Mouse (Mus musculus): ENCODE measurements at regions not wholly inside any gene's neighbourhood (a gene's known extent, or its start where the extent isn't known, plus 50 kb on each side); places are given as distances from the start of the nearest gene placed in this dataset.

DNA sequence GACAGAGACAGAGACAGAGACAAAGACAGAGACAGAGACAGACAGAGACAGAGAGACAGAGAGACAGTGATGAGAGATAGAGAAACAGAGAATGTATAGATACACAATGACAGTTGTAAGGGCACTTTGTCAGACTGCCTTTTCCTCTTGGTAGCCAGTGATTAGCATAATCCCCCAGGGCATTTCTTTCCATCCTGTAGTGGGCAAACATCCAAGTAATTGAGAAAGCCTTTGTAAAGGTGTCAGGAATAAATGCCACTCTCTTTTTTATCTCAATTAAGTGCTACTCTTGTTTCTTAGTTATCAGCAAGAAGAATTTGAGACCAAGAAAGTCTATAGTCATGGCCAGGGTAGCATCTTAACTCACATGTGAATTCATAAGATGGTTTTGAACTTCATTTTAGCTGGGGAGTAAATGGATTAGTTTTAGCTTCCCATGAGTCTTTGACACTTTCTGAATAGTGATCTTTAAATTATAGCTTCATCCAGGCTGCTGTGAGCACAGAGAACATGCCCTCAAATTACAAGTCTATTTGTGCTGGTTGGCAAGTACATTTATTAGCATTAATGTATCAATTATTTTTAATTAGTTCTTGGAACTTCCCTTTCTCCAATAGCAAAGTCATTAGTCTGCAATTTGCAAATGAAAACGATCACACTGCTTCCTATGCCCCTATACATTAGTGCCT is 1215.9 kb downstream of the Gm9008 start:
- no peak for DNase-seq

DNA sequence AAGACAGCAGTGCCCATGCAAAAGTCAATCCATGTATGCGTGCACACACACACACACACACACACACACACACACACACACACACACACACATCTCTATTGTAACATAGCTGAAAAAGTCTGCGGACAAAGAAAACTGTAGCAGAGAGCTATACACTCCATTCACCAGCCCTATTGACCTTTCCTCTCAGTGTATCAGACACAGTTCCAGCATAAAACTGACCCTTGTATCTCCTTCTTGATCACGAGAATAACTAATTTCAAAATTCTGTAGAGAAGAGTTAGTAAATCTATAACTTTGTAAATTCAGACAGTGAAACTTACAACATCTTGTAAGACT is 1243.5 kb downstream of the Gm9008 start:
- no peak for DNase-seq

DNA sequence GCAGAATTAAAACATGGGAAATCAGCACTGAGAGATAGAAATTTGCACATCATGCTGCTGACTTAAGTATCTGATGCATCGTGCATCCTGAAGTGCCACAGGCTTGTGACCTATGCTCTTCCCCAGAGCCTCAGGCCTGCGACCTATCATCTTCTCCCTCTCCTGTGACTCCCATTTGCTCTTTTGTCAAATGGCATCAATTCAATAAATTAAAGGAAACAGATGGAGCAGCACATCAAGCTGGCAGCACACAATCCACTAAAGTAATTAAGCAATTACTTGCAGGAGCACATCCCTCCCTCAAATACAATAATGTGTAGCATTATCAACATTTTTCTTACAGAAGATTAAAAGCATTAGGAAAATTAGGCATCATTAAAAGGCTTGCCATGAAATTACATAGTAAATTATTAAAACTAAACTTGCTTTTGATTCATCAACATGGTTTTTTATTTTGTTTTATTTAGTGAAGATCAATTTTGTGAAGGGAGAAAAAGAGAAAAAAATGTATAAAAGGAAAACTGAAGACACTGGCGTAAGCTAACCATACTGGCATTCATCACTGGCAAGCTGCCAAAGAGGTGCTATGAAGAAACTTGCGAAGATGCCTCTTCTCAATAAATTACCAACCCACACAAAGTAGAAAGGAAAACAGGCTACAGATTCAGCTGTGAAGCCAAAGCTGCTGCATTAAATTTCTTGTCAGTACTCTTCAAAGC is 1244.1 kb downstream of the Gm9008 start:
- DNase-seq, result peak; percentile 2 to 3

DNA sequence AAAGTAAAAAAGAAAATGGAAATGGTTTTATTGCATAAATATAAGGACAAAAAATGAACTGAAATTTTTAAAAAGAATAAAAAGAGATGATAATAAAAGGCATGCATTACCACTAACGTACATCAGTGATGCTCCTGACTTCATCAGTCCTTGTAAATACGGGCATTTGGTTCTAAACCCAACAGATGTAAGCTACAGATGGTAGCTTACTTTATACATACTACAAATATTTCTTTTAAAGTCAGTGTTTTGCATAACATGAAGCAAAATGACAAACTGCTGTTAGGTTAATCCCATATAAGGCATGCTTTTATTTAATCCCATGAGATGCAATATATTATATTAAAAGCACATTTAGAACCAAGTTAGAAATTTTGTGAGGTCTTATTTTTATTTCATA is 1282.1 kb downstream of the Gm9008 start:
- no peak for DNase-seq

DNA sequence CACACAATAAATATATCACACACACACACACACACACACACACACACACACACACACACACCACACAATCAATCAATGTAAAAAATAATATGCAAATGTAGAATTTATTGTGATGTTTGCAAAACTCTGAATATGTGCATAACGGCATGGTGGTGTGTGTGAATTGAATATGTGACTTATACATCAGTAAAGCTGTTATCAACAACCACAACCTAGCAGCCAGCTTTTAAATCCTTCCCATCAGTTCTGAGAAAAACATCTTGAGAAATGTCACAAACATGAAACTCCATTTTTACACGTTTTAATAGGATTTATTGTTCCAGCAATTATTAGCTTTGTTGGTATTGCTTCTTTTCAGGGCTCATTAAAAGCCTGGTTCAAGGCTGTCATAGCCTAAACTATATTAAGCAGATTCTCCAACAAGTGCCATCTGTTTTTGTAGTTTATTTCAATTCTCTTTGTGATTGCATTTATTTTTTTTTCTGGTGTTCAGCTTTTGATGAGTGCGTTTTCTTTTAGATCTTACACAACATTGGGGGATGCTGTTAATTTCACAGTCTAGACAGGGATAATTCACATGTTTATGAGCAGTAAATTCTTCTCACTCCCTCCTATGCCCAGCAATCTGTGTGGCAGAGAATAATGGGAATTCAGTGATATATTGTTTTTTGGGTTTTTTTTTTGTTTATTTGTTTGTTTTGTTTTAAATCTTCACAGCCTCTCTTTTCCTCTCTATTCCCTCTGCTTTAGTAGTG is 1284.7 kb downstream of the Gm9008 start:
- DNase-seq, result no peak
